ENCODE assay signal across 8 mouse cellular contexts in the genomic region with DNA sequence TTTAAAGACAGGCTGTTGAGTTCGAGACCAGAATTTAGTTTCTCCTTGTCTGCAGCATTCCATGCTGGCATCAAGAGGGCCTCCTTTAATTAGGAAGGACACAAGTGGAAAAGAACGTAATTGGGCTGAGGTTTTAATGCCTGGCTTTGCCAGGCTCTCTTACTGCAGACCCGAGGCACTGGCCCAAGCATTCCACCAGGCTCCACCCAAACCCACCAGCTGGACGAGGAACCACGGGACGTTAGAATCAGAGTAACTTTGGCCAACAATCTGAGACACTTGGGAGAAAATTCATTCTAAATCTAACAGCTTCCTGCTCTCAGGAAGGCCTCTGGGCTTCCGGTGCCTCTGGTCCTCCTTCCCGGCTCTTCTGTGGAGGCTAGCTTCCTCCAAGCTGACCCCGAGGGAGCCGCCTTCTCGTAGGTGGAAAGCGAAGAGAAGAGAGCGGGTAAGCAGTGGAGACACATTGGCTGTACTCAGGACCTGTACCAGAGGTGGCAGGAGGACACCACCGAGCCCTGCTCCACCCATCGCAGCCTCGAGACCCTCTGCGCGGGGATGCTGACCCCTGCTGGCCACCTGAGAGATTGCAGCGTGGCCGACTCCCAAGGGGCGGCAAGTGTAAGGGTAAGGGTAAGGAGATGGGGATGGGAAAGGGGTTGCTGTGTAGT.
DNase-seq lines count a peak whose midpoint lies in the region; ATAC-seq and TF ChIP-seq lines count a peak whose summit lies in the region.

No protein-coding gene starts in this region.

- ATAC-seq in heart, embryonic 12.5 days (ENCODE audit: insufficient number of reproducible peaks, low FRiP score), result peak; percentile 80
- peak; percentile 90 for ATAC-seq in kidney, postnatal 0 days (replicated peaks; ENCODE audit: low FRiP score, low read depth)
- peak; percentile 81 for ATAC-seq in liver, embryonic 11.5 days (replicated peaks; ENCODE audit: low FRiP score)

- H3K4me2 ChIP-seq in heart, embryonic 12.5 days, result peak overlapping the region; percentile 73
- peak overlapping the region; percentile 57 for H3K4me2 ChIP-seq in kidney, postnatal 0 days (ENCODE audit: low read length)
- H3K4me2 ChIP-seq in liver, embryonic 11.5 days, result peak overlapping the region; percentile 60
- peak overlapping the region; percentile 90 for H3K4me2 ChIP-seq in myocyte (ENCODE audit: low read depth)

- peak overlapping the region; percentile 61 for H3K9ac ChIP-seq in heart, embryonic 12.5 days
- H3K9ac ChIP-seq in kidney, postnatal 0 days (ENCODE audit: low read depth, low read length), result peak overlapping the region; percentile 40; the same call in 1 of the 2 replicates
- no peak overlapping the region for H3K9ac ChIP-seq in liver, embryonic 11.5 days (ENCODE audit: low read depth, low read length)

- TF ChIP-seq CTCF in bone marrow macrophage, adult 2 months (IDR thresholded peaks at IDR 0.05; ENCODE audit: low read depth, low read length), result peak; percentile 97
- peak; percentile 96 for TF ChIP-seq CTCF in embryonic fibroblast, embryonic 13.5 days (IDR thresholded peaks at IDR 0.05; ENCODE audit: borderline replicate concordance, insufficient read depth, low read length)
- peak; percentile 100 for TF ChIP-seq CTCF in kidney, postnatal 0 days (IDR thresholded peaks at IDR 0.05; ENCODE audit: low read depth)

- no peaks in the 10 kb centered on the region for H3K79me2 ChIP-seq in myocyte (ENCODE audit: control insufficient read depth, insufficient read depth)

- no peaks in the 10 kb centered on the region for H3K27me3 ChIP-seq in heart, embryonic 12.5 days (replicated peaks)
- no peaks in the 10 kb centered on the region for H3K27me3 ChIP-seq in kidney, postnatal 0 days (ENCODE audit: insufficient read depth, low read length)
- H3K27me3 ChIP-seq in liver, embryonic 11.5 days (replicated peaks; ENCODE audit: control insufficient read depth, insufficient read depth, low read length), result no peaks in the 10 kb centered on the region
- no peaks in the 10 kb centered on the region for H3K27me3 ChIP-seq in myocyte (ENCODE audit: control insufficient read depth, insufficient read depth, insufficient read length)

- no peak overlapping the region for H3K27ac ChIP-seq in bone marrow macrophage, adult 2 months (ENCODE audit: insufficient read depth, low read depth, low read length)
- H3K27ac ChIP-seq in embryonic fibroblast, embryonic 13.5 days (ENCODE audit: insufficient read depth, low read length), result no peak overlapping the region
- H3K27ac ChIP-seq in heart, embryonic 12.5 days (ENCODE audit: poor library complexity, severe bottlenecking), result peak overlapping the region; percentile 19; the same call in 1 of the 2 replicates
- peak overlapping the region; percentile 21; the same call in 1 of the 2 replicates for H3K27ac ChIP-seq in kidney, postnatal 0 days
- no peak overlapping the region for H3K27ac ChIP-seq in liver, embryonic 11.5 days (ENCODE audit: low read depth, low read length)

- no peak for TF ChIP-seq POLR2A in bone marrow macrophage, adult 2 months (IDR thresholded peaks at IDR 0.05; ENCODE audit: borderline replicate concordance, low read depth, low read length)
- TF ChIP-seq POLR2A in embryonic fibroblast, embryonic 13.5 days (IDR thresholded peaks at IDR 0.05; ENCODE audit: low read depth, low read length), result peak; percentile 45; the same call in 1 of the 2 replicates
- TF ChIP-seq POLR2A in myocyte (IDR thresholded peaks at IDR 0.05; ENCODE audit: insufficient read length, low read depth), result no peak

- H3K9me3 ChIP-seq in heart, embryonic 12.5 days (replicated peaks), result 0 out of 2 replicates have a peak, but pooled peaks cover 4% of the 10 kb centered on the region
- H3K9me3 ChIP-seq in kidney, postnatal 0 days (replicated peaks; ENCODE audit: low read length), result no peaks in the 10 kb centered on the region
- H3K9me3 ChIP-seq in liver, embryonic 11.5 days (ENCODE audit: control insufficient read depth, low read length), result no peaks in the 10 kb centered on the region

- no peak overlapping the region for H3ac ChIP-seq in myocyte (ENCODE audit: control insufficient read depth, insufficient read length)

- WGBS in heart, embryonic 12.5 days, result 9% methylated on average over 21 of the region's 21 CpGs
- 8% methylated on average over 21 of the region's 21 CpGs for WGBS in kidney, postnatal 0 days
- 12% methylated on average over 21 of the region's 21 CpGs for WGBS in liver, embryonic 11.5 days

- DNase-seq in B cell, adult 2 months, result peak; percentile 91 to 92
- DNase-seq in kidney, postnatal 0 days (ENCODE audit: low spot score), result peak; percentile 86
- peak; percentile 85 for DNase-seq in liver, embryonic 11.5 days (ENCODE audit: low spot score)
- DNase-seq in spleen, postnatal 4 days (ENCODE audit: low spot score in 2 of 2), result peak; percentile 72 to 93

- H3K4me1 ChIP-seq in bone marrow macrophage, adult 2 months (ENCODE audit: control insufficient read depth, insufficient read depth, low read length), result no peaks in the 10 kb centered on the region
- H3K4me1 ChIP-seq in embryonic fibroblast, embryonic 13.5 days (ENCODE audit: control insufficient read depth, insufficient read depth, low read length), result no peaks in the 10 kb centered on the region
- peaks cover 15% of the 10 kb centered on the region for H3K4me1 ChIP-seq in heart, embryonic 12.5 days (replicated peaks)
- no peaks in the 10 kb centered on the region for H3K4me1 ChIP-seq in kidney, postnatal 0 days (replicated peaks; ENCODE audit: insufficient read depth, low read length)
- peaks cover 4% of the 10 kb centered on the region; the same call in 1 of the 2 replicates for H3K4me1 ChIP-seq in liver, embryonic 11.5 days (replicated peaks; ENCODE audit: control insufficient read depth, insufficient read depth, low read length)

- peak overlapping the region; percentile 52 for H3K4me3 ChIP-seq in bone marrow macrophage, adult 2 months (ENCODE audit: insufficient read depth, low read length)
- no peak overlapping the region for H3K4me3 ChIP-seq in embryonic fibroblast, embryonic 13.5 days (ENCODE audit: insufficient read depth, low read length)
- H3K4me3 ChIP-seq in heart, embryonic 12.5 days, result peak overlapping the region; percentile 45
- H3K4me3 ChIP-seq in kidney, postnatal 0 days (replicated peaks; ENCODE audit: low read depth, low read length), result peak overlapping the region; percentile 32; the same call in 1 of the 2 replicates
- peak overlapping the region; percentile 37 for H3K4me3 ChIP-seq in liver, embryonic 11.5 days (ENCODE audit: low read depth, low read length)
- H3K4me3 ChIP-seq in myocyte, result peak overlapping the region; percentile 6

- H3K36me3 ChIP-seq in heart, embryonic 12.5 days, result no peaks in the 10 kb centered on the region
- H3K36me3 ChIP-seq in kidney, postnatal 0 days (ENCODE audit: insufficient read depth, low read length), result no peaks in the 10 kb centered on the region
- H3K36me3 ChIP-seq in liver, embryonic 11.5 days (ENCODE audit: control insufficient read depth, insufficient read depth, low read length), result no peaks in the 10 kb centered on the region
- H3K36me3 ChIP-seq in myocyte (ENCODE audit: control insufficient read depth, insufficient read depth), result no peaks in the 10 kb centered on the region

TF ChIP-seq in myocyte, 11 proteins besides CTCF, POLR2A, EP300 and RAD21:
- TF ChIP-seq CEBPB (IDR thresholded peaks at IDR 0.05; ENCODE audit: insufficient read depth, poor library complexity, severe bottlenecking) (no peak), MAX (IDR thresholded peaks at IDR 0.05; ENCODE audit: low read depth) (no peak), USF1 (IDR thresholded peaks at IDR 0.05; ENCODE audit: low read depth) (no peak), E2F4 (IDR thresholded peaks at IDR 0.05; ENCODE audit: insufficient read depth) (no peak), POLR2AphosphoS2 (IDR thresholded peaks at IDR 0.05; ENCODE audit: insufficient read length, low read depth) (no peak), TCF12 (IDR thresholded peaks at IDR 0.05; ENCODE audit: insufficient read depth, poor library complexity, severe bottlenecking) (no peak), REST (IDR thresholded peaks at IDR 0.05; ENCODE audit: insufficient read depth, insufficient read length) (no peak), MYOD1 (IDR thresholded peaks at IDR 0.05; ENCODE audit: control insufficient read depth in 1 of 3, insufficient read length in 2 of 3, low read depth in 2 of 3) (no peak), SRF (IDR thresholded peaks at IDR 0.05; ENCODE audit: control insufficient read depth, insufficient read length, low read depth) (no peak), TCF3 (IDR thresholded peaks at IDR 0.05; ENCODE audit: insufficient read length, low read depth) (no peak)

Comparison
In these comparisons a context has a peak if more than half of its experiments do, and no peak if none do; other contexts are left out.
1. H3K27ac ChIP-seq: peak in heart, embryonic 12.5 days (single experiment) and kidney, postnatal 0 days (single experiment); none in bone marrow macrophage, adult 2 months (single experiment), embryonic fibroblast, embryonic 13.5 days (single experiment) and liver, embryonic 11.5 days (single experiment).
2. Peak in every context shown above with its lines, with median percentiles within 50 percentile points of each other: DNase-seq, CTCF ChIP-seq, ATAC-seq and H3K4me2 ChIP-seq.